Mouse (Mus musculus): ENCODE results near the gene Unc119b.

The Unc119b gene

GRCm38 (mm10) chr5:115089592-115090268 is 45.0 kb downstream of the Unc119b start:
- TF ChIP-seq GATA4 (IDR thresholded peaks at IDR 0.05; ENCODE audit: insufficient replicate concordance, low read length) = no peak

- TF ChIP-seq GATA4 (IDR thresholded peaks at IDR 0.05; ENCODE audit: insufficient replicate concordance, low read length) = no peak
Observed at GRCm38 (mm10) chr5:115085675-115086074, 49.1 kb downstream of the Unc119b start.

- no peak for TF ChIP-seq GATA4 (IDR thresholded peaks at IDR 0.05; ENCODE audit: insufficient replicate concordance, low read length)
Observed at GRCm38 (mm10) chr5:115083492-115083891, 51.3 kb downstream of the Unc119b start.

GRCm38 (mm10) chr5:115081636-115082035 is 53.1 kb downstream of the Unc119b start:
- TF ChIP-seq GATA4 (IDR thresholded peaks at IDR 0.05; ENCODE audit: insufficient replicate concordance, low read length) = no peak

GRCm38 (mm10) chr5:115076144-115076901 is 58.5 kb downstream of the Unc119b start:
- TF ChIP-seq GATA4 (IDR thresholded peaks at IDR 0.05; ENCODE audit: insufficient replicate concordance, low read length) = no peak

- TF ChIP-seq GATA4 (IDR thresholded peaks at IDR 0.05; ENCODE audit: insufficient replicate concordance, low read length) = no peak
Observed at GRCm38 (mm10) chr5:115074749-115075148, 60.0 kb downstream of the Unc119b start.
